Mouse (Mus musculus): ENCODE data around the gene Tab3.

Gene Tab3

DNA sequence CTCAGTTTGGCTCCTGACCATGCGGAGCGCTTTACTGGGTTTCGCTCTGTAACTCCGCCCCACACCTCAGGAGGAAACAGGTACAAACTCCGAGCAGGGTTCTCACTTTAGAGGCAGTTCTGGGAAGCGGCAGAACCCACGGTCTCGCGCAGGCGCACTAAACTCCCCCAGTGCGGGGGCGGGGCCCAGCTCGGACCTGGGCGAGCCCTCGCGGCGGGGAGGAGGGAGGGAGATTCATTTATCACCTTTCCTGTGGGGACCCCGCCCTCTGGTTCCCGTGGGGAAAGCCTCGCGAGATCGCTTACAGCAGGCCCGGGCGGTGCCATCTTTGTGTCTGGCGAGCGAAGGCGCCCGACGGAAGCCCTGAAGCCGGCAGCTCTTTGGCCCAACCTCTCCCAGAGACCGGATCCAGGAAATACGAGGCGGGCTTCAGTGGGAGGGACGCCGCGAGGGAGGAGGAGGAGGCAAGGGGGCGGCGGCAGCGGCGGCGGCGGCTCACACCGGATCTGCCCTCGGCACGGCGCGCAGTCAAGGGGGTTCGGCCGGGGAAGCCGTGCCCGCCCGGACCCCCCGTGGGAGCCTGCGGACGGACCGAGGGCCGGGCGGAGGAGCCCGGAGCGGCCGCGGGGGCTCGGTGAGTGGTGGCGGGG, at the start of gene Tab3:
Gene Tab3 (plus strand): TSS at position 491 of the 650 bp plus-strand sequence.
- CTCF ChIA-PET = no interaction called here

DNA sequence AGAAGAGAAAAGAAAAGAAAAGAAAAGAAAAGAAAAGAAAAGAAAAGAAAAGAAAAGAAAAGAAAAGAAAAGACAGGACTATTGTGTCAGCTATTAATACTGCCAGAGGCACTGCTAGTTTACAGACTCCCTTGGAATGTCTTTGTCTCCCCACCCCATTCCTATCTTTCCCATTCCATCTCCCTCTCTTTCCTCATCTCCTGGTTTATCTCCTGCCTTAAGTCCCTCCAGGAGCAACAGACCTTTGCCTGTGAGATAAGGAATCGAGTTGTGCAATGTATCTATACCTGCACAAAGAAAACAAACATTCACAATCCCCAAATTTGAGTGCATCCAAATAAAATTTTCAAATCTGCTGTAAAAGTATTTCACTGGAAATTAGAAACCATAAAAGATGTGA, 48.3 kb upstream of the Tab3 start:
- CTCF ChIA-PET = no interaction called here

DNA sequence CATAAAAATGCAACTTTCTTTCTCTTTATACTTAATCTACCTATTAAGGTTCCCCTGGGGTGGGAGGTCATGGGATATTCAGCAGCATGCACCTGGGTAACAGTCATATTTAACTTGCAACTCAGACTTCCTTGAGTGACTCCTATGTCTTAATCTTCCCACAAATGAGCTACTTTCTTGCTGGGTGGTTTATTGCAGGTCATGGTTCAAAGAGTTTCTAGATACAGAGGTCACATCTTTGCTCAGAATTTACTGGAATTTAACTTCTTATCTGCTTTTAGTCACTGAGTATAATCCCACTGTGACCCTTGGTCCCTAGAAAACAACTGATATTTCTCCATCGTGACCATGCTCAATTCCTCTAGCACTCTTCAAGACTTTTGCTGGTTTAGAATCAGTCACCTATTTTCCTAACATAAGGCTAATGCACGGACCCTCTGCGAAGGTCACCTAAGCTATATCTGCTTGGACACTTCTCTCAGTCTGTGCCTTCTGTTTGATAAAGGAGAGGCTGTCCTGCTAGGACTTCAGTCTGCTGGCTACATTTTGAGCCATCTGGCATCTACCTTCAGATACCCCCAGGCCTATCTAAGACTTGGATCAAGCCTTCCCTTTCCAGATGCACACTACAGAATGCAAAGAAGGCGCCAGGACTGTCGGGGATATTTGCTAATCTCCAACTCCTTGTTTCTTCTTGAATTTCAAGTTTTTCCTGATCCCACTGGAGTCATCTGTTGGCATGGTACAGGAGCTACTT, 47.4 kb upstream of the Tab3 start:
- CTCF ChIA-PET = no interaction called here

DNA sequence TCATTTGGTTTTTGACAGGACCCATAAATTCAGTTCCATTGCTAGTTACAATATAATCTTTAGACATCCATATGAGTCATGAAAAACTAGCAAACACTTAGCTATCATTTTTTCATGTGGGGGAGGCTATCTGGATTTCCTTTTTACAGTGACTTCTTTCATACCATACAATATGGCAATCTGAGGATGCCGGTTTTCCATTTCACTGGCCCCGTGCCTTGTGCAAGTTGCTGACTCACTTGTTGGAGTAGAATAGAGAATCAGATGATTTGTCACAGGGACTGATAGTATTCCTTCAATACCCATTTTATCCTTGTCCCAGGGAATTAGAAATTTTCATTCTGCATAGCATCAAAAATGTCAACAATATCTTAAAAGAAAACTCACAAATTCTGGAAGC, 14.9 kb upstream of the Tab3 start:
- CTCF ChIA-PET = no interaction called here

DNA sequence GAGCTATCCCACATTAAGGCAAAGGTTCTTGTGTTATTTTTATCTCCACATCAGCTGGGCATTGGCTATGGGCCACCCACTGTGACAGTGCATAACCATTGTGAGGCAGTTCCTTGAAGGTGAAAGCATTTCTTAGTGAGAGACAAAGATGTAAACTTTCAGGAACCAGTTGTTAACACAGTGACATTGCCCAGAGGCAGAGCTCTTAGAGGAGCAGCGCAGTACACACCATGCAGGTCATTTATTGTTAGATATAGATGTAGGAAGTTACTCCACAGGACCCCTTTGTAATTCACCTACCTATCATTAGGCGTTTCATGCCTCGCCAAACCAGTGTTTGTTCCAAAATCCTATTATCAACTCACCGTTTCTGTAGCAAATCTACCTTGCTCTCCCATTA, 7.6 kb upstream of the Tab3 start:
- CTCF ChIA-PET = no interaction called here

DNA sequence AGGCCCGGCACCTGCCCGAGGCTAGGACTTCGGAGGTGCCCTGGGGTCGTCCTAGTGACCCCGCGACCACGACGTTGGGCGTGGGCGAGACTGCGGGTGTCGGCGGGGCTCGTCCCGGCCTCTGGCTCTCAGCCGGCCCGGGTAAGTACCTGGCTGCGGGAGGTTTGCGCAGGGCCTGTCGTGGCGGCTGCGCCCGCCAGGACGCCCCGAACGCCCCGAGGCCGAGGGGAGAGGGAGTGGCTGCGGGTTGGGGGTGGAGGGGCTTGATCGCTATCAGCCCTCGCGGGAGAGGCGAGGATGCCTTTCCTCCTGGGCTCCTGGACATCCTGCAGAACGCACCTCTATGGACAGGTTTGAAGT, 340 bp downstream of the Tab3 start:
- CTCF ChIA-PET = no interaction called here

DNA sequence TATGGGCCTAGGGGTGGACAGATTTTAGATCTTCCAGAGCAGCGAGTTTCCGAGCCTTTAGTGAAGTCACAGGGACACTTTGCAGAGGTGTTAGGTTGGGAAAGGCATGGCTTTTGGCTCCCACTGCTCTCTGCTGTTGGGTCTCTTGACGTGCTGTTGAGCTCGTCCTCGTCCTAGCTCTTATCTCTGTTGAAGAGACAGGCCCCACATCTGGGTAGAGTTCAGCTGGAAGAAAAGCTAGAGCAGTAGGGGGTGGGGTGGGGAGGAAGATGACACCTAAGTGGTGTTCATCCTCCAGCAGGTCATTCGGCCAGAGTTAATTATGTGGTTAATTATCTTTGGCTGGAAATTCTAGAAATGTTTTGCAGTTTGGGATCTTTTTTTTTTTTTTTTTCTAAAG, 2.5 kb downstream of the Tab3 start:
- CTCF ChIA-PET = no interaction called here

DNA sequence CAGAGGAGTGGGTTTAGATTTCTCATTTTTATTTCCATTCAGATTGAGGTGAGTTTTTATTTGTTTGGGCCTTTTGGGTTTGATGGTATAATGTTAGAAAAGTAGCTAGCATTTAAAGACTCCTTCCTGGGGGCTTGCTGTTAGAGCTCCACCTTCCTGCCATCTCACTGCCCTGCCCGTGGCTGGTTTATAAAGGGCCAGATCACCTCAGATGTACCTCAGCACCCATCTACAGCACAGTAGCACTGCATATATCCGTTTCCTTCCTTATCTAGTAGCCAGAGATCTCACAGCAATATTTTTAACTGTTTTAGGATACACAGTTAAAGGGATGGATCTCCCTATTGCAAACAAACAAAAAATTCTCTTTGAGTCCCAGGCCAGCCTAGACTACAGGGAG, 6.9 kb downstream of the Tab3 start:
- CTCF ChIA-PET = no interaction called here

DNA sequence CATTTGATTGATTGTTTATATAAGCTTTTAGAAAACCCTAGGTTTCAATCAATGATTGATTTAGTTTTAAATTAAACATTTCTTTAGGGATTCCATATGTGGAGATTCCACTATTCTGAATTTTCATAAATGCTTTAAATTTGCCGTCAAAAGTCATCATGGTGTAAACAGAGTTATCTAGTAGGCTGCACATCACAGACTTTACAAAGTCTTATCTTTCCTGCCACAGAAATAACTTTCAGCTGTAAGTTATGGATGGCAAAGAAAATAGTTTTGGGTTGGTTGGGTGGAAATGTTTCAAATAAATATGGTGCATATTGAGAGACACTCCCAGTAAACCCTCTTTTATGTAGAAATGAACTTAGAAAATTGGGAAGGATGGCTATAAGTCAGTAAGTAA, 8.7 kb downstream of the Tab3 start:
- CTCF ChIA-PET = no interaction called here

DNA sequence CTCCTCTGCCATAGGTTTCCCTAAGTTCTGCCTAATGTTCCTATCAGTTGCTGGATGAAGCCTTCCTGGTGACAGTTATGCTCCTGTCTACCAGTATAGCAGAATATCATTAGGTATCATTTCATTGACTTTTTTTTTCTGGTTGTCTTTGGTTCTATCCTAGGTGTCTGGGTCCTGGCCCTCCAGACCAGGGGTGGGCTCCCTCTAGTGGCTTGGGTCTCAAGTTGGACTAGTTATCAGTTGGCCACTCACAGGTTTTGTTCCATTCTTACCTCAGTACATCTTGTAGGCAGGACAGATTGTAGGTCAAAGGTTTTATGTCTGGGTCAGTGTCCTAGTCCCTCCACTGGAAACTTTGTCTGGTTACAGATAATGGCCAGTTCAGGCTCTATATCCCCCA, 11.8 kb downstream of the Tab3 start:
- CTCF ChIA-PET = no interaction called here

DNA sequence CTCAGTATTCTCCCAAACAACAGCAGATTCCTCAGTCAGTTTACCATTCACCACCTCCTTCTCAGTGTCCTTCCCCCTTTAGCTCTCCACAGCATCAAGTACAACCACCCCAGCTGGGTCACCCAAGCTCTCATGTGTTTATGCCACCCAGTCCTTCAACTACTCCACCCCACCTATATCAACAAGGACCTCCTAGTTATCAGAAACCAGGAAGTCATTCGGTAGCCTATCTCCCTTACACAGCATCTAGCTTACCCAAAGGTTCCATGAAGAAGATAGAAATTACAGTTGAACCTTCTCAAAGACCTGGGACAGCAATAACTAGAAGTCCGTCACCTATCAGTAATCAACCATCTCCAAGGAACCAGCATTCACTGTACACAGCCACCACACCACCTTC, 40.9 kb downstream of the Tab3 start:
- CTCF ChIA-PET = no interaction called here

DNA sequence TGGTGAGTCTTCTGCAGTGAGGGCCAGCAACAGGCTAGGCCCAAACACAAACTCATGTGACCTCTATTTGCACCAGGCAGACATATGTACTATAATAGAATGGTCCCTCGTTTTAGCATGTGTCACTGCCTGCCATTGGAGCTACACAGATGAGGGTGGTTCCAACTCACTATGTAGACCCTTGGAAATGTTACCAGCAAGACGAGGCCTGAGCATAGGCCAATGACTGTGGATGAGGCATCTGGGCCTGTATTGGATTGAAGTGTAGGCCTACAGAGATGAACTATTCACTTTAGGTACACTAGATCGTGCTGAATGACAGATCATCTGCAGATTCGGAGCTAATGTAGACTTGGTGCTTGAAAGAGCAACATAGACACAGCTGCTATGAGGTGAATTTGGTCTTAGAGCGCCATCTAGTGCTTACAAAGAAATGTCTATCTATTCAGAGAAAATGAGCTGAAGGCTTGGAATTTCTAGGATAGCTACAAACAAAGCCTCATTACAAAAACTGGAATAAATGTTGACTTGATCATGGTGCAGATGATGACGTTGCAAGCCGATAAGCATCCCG, 72.5 kb downstream of the Tab3 start:
- CTCF ChIA-PET = no interaction called here

DNA sequence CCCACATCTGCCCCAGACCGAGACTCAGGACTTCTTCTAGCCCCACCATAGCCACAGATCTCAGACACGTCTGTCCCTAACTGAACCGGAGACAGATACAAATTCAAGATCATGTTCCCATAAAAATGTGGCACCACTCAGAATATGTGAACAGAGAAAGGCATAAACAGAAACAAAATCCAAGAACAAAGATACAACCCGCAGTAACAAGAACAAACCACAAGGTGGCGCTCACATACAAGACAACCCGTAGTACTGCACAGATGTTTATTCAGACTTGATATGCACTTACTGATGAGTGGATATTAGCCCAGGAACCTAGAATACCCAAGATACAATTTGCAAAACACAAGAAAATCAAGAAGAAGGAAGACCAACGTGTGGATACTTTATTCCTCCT, 103.0 kb downstream of the Tab3 start:
- CTCF ChIA-PET = interaction anchor here (1.5 kb wide), 1 partner anchor 243 kb away, joined by 3 read pairs; no protein-coding TSS in a partner anchor

DNA sequence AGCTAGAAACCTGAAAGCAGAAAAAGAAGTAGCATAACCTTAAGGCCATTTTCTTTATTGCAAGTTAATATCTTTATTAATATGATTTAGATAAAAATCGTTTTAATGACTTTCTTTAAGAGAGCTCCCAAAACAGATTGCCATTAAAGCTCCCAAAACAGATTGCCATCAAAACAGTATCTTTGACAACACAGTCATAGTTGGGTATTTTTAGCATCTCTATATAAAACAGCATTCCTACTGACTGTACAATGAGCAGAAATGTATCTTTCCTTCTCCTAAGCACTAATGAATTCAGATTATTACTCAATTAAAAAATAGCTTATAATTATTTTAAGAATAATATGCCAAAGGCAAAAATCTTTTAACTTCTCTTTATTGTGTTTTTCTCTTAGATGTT, 108.3 kb downstream of the Tab3 start:
- CTCF ChIA-PET = no interaction called here

DNA sequence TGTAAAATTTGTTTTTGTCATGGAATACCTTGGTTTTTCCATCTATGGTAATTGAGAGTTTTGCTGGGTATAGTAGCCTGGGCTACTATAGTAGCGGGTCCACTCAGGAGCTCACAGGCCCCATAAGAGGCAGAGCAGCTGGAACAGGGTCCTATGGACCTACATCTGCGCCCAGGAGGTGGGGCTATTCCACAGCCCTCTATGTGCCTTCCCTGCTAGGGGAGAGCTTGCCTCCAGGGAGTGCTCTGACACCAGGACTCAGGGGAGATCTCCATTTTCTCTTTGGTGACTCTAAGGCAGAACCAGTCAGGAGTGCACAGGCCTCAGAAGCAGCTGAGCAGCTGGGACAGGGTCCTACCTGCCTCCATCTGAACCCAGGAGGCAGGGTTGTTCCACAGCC, 109.9 kb downstream of the Tab3 start:
- CTCF ChIA-PET = interaction anchor here (1.2 kb wide), 1 partner anchor 235 kb away, joined by 4 read pairs; no protein-coding TSS in a partner anchor

Data from spleen, embryonic (tissue).